Mouse (Mus musculus) cerebellum, adult 2 months (tissue): ENCODE measurements around the gene AB124611.

Source experiments
- CTCF ChIP-seq: fragments of 200-500 bp; IDR thresholded peaks from 2 replicates; pipeline ENCODE4 v1.5.1; 2011; ENCODE audit warnings: low read depth, mild to moderate bottlenecking, control low read depth, low read length, moderate library complexity, borderline replicate concordance; ENCODE audit not compliant: insufficient read depth
- POLR2A ChIP-seq: fragments of 200-500 bp; IDR thresholded peaks from 2 replicates; pipeline ENCODE4 v1.6.1; 2011; ENCODE audit warnings: low read length, control low read depth, borderline replicate concordance; ENCODE audit not compliant: insufficient read depth

- TF ChIP-seq CTCF: no peak
- no peak for TF ChIP-seq POLR2A
These were observed 32.1 kb upstream of the AB124611 start for GRCm38 (mm10) chr9:21493907-21494306.
